In genomic region chr13:113587200-113587936, GRCm38 (mm10) we compare ENCODE assay signal across 8 mouse cellular contexts. TPM values are rescaled to one million over a fixed set of nuclear protein-coding genes. Genes with fewer than 3 reads are reported as not detected.
DNase-seq lines count a peak whose midpoint lies in the region; ATAC-seq and TF ChIP-seq lines count a peak whose summit lies in the region.

No protein-coding gene starts in this region.

- no peak overlapping the region for H3K9ac ChIP-seq in kidney, embryonic 16.5 days (replicated peaks; ENCODE audit: low read length)
- no peak overlapping the region; the same call in 1 of the 2 replicates for H3K9ac ChIP-seq in forebrain, postnatal 0 days

- peaks cover 18% of the 10 kb centered on the region; the same call in 1 of the 2 replicates for H3K36me3 ChIP-seq in kidney, embryonic 16.5 days (ENCODE audit: insufficient read depth, low read length)
- peaks cover 8% of the 10 kb centered on the region; the same call in 1 of the 2 replicates for H3K36me3 ChIP-seq in forebrain, postnatal 0 days (ENCODE audit: insufficient read depth)

- no peaks in the 10 kb centered on the region for H3K9me3 ChIP-seq in kidney, embryonic 16.5 days (ENCODE audit: low read length)
- no peaks in the 10 kb centered on the region for H3K9me3 ChIP-seq in forebrain, postnatal 0 days (ENCODE audit: low read length)

- DNase-seq in kidney, postnatal 25 days: no peak
- peak; percentile 63 for DNase-seq in forebrain, postnatal 0 days
- peak; percentile 45 to 63 for DNase-seq in left cerebral cortex, postnatal 25 days (ENCODE audit: low spot score in 2 of 2)
- peak; percentile 81 for DNase-seq in retina, postnatal 1 day
- no peak for DNase-seq in spleen, adult 18-20 months
- DNase-seq in adrenal gland, adult 2 months: no peak
- no peak for DNase-seq in kidney, adult 9 months

- no peaks in the 10 kb centered on the region for H3K27me3 ChIP-seq in kidney, embryonic 16.5 days (ENCODE audit: insufficient read depth, low read length)
- no peaks in the 10 kb centered on the region for H3K27me3 ChIP-seq in forebrain, postnatal 0 days (ENCODE audit: insufficient read depth, low read length)

- H3K4me1 ChIP-seq in kidney, embryonic 16.5 days (ENCODE audit: insufficient read depth, low read length): peaks cover 22% of the 10 kb centered on the region; the same call in 1 of the 2 replicates
- 0 out of 2 replicates have a peak, but pooled peaks cover 2% of the 10 kb centered on the region for H3K4me1 ChIP-seq in forebrain, postnatal 0 days (ENCODE audit: insufficient read depth)

- H3K4me3 ChIP-seq in kidney, embryonic 16.5 days (ENCODE audit: low read length): no peak overlapping the region
- no peak overlapping the region for H3K4me3 ChIP-seq in forebrain, postnatal 0 days (ENCODE audit: low read depth, low read length)

- WGBS in kidney, embryonic 16.5 days: 20% methylated on average over 15 of the region's 15 CpGs
- WGBS in forebrain, postnatal 0 days: 12% methylated on average over 15 of the region's 15 CpGs

- H3K4me2 ChIP-seq in kidney, embryonic 16.5 days (replicated peaks; ENCODE audit: low read depth, low read length): no peak overlapping the region
- H3K4me2 ChIP-seq in forebrain, postnatal 0 days (ENCODE audit: low read depth): no peak overlapping the region

- no peak for TF ChIP-seq CTCF in forebrain, postnatal 0 days (IDR thresholded peaks at IDR 0.05; ENCODE audit: low read depth)

- no peak overlapping the region for H3K27ac ChIP-seq in kidney, embryonic 16.5 days (ENCODE audit: low read length)
- no peak overlapping the region for H3K27ac ChIP-seq in forebrain, postnatal 0 days (ENCODE audit: low read depth, low read length)

- intact Hi-C loops in left cerebral cortex, postnatal 25 days (cut with DNase I): no loop called here

- ATAC-seq in kidney, embryonic 16.5 days (ENCODE audit: low FRiP score, low TSS enrichment): peak; percentile 55; the same call in 1 of the 2 replicates
- peak; percentile 94 for ATAC-seq in forebrain, postnatal 0 days

RNA-seq across cellular contexts. Expression of gene Snx18, which starts 31.0 kb away (rescaled TPM):
- polyA plus RNA-seq in kidney, embryonic 16.5 days (2015; fragmentation: Nextera tagmentation; extraction: Ambion mirVana): 24.6 and 27.2 TPM in 2 replicates
- total RNA-seq in forebrain, postnatal 0 days (2014; rRNA removed): 30.7 and 35.5 TPM in 2 replicates
- 9.0 and 10.3 TPM in 2 replicates for polyA plus RNA-seq in forebrain, postnatal 0 days (2015; fragmentation: Nextera tagmentation; extraction: Ambion mirVana)
- total RNA-seq in left cerebral cortex, postnatal 25 days (2021): 10 to 100 TPM; 21.4 to 25.7 TPM
- total RNA-seq in adrenal gland, adult 2 months (2021): 10 to 100 TPM; 21.5 to 23.2 TPM
- polyA plus RNA-seq in adrenal gland, adult 2 months (2012; rRNA removed): 19.5 and 23.3 TPM in 2 replicates

Comparison
In these comparisons a context has a peak if more than half of its experiments do, and no peak if none do; other contexts are left out.
1. DNase-seq: peak in forebrain, postnatal 0 days (single experiment), left cerebral cortex, postnatal 25 days (2 of 2) and retina, postnatal 1 day (single experiment); none in kidney, postnatal 25 days (0 of 2), spleen, adult 18-20 months (0 of 2), adrenal gland, adult 2 months (single experiment) and kidney, adult 9 months (single experiment).